Mouse (Mus musculus) heart, embryonic 11.5 days (tissue): ENCODE results near the gene Camk2g. TPM values are rescaled to one million over a fixed set of nuclear protein-coding genes. Genes with fewer than 3 reads are reported as not detected.
"Not testable (repeated sequence)": the region's sequence is repeated elsewhere in the genome, so short reads cannot be mapped to it uniquely, and the experiment has no call there.

Experiments
- ATAC-seq: fragments of 200-750 bp; cut with Nextera tagmentation; replicated peaks from 2 replicates; pipeline ENCODE4 v1.8.0; 2017; ENCODE audit warnings: moderate library complexity; ENCODE audit not compliant: insufficient number of reproducible peaks, low FRiP score, low TSS enrichment
- H3K27ac ChIP-seq: fragments of 300-500 bp; sonication (generic); 2 replicates; pipeline ENCODE4 v1.5.1; 2014; ENCODE audit warnings: mild to moderate bottlenecking, low read depth, low read length
- H3K27me3 ChIP-seq: fragments of 300-500 bp; sonication (generic); 2 replicates; pipeline ENCODE4 v1.6.1; 2014; ENCODE audit warnings: mild to moderate bottlenecking, low read length, mixed read lengths; ENCODE audit not compliant: control insufficient read depth, insufficient read depth
- H3K36me3 ChIP-seq: fragments of 300-500 bp; sonication (generic); 2 replicates; pipeline ENCODE4 v1.6.1; 2014; ENCODE audit warnings: mild to moderate bottlenecking, low read length, moderate library complexity, mixed read lengths; ENCODE audit not compliant: control insufficient read depth, insufficient read depth
- H3K4me1 ChIP-seq: fragments of 300-500 bp; sonication (generic); 2 replicates; pipeline ENCODE4 v1.6.1; 2014; ENCODE audit warnings: low read length; ENCODE audit not compliant: control insufficient read depth, insufficient read depth
- H3K4me2 ChIP-seq: fragments of 300-500 bp; sonication (generic); 2 replicates; pipeline ENCODE4 v1.6.1; 2014; ENCODE audit warnings: mild to moderate bottlenecking, moderate library complexity
- H3K4me3 ChIP-seq: fragments of 300-500 bp; sonication (generic); 2 replicates; pipeline ENCODE4 v1.5.1; 2014; ENCODE audit warnings: low read depth, low read length
- H3K9ac ChIP-seq: fragments of 300-500 bp; sonication (generic); 2 replicates; pipeline ENCODE4 v1.6.1; 2014; ENCODE audit warnings: mild to moderate bottlenecking, low read depth, low read length, moderate library complexity
- H3K9me3 ChIP-seq: fragments of 300-500 bp; sonication (generic); replicated peaks from 2 replicates; pipeline ENCODE4 v1.6.1; 2016; ENCODE audit warnings: low read length; ENCODE audit not compliant: control insufficient read depth
- WGBS: fragments of 180-500 bp; shearing (Covaris S2); extraction: QIAGEN DNeasy Blood & Tissue Kit; methylation state at CpG from one replicate; pipeline ENCODE4 v1.1.7; 2014; ENCODE audit not compliant: insufficient replicate concordance; 5-methylcytosine and 5-hydroxymethylcytosine counted together
- polyA plus RNA-seq: library from polyadenylated mRNA; unstranded; fragments of >200 nt; fragmentation: Nextera tagmentation; extraction: Ambion mirVana; gene quantifications from 2 replicates; pipeline ENCODE4 v1.2.1, GENCODE M21; 2014

Gene Camk2g
- polyA plus RNA-seq, 1 experiment from 2014 or later = 61.8 TPM

DNA sequence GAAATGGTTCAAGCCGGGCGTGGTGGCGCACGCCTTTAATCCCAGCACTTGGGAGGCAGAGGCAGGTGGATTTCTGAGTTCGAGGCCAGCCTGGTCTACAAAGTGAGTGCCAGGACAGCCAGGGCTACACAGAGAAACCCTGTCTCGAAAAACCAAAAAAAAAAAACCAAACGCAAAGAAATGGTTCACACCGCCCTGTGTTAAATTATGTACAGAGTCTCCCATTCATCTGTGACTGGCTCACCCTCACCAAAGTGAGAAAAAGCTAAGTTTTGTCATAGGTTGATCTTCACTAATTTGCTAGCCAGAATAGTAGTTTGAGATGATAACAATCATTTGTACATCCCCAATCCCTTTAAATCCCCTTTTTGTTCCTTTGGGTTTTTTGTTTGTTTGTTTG, 90.4 kb downstream of the Camk2g start:
- peaks cover 11% of the 10 kb centered on the region for H3K4me1 ChIP-seq
- ATAC-seq, H3K27me3 ChIP-seq, H3K36me3 ChIP-seq, H3K9me3 ChIP-seq: not testable (repeated sequence)
- H3K4me3 ChIP-seq = peak overlapping the region; percentile 81
- 8% methylated on average over 8 of the region's 8 CpGs for WGBS
- H3K4me2 ChIP-seq = peak overlapping the region; percentile 63
- peak overlapping the region; percentile 87 for H3K27ac ChIP-seq
- peak overlapping the region; percentile 96 for H3K9ac ChIP-seq

GRCm38 (mm10) chr14:20702741-20703381, 91.0 kb downstream of the Camk2g start, which contains the start of gene Chchd1:
Gene Chchd1 (plus strand): TSS chr14:20703006.
- Histone ChIP-seq H3K4me2 (peak within 1 kb of the TSS; percentile 63), H3K27ac (peak within 1 kb of the TSS; percentile 87), H3K4me3 (peak within 1 kb of the TSS; percentile 81), H3K9ac (peak within 1 kb of the TSS; percentile 96), H3K4me1 (peaks cover 14% of the 10 kb centered on the region; the same call in 1 of the 2 replicates), H3K36me3 (peaks cover 5% of the 10 kb centered on the region; the same call in 1 of the 2 replicates), H3K9me3 (no peaks in the 10 kb centered on the region), H3K27me3 (no peaks in the 10 kb centered on the region)
- under 1% methylated on average over 61 of the region's 61 CpGs for WGBS
- ATAC-seq = peak; percentile 79

DNA sequence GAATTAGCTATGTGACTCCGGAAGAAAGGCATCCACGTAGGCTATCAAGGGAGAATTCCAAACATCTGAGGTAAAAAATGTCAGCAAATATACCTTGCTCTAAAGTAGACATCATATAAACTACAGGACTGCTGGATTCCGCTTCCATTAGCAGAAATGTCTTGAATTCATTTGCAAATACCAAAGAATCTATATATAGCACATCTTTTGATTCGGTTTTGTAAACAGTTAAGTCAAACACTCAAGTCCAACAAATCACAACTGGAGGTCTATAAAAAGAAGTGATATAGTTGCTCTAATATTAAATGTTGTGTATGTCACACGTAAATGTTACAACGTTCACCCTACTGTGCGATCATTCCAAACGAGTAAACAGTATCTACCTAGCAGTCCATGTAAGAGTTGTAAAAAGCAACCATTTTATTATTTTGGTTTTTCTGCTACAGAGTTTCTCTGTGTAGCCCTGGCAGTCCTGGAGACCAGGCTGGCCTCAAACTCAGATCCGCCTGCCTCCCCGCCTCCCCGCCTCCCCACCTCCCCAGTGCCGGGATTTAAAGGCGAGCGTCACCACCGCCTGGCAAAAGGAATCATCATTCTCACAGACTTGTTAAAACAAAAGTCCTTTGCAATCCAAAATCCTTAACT, 91.7 kb downstream of the Camk2g start:
- Histone ChIP-seq H3K4me3 (peak overlapping the region; percentile 81), H3K4me1 (peaks cover 19% of the 10 kb centered on the region; the same call in 1 of the 2 replicates), H3K27me3 (no peaks in the 10 kb centered on the region), H3K9me3 (no peaks in the 10 kb centered on the region), H3K9ac (peak overlapping the region; percentile 96), H3K27ac (peak overlapping the region; percentile 87), H3K4me2 (peak overlapping the region; percentile 63), H3K36me3 (peaks cover 5% of the 10 kb centered on the region; the same call in 1 of the 2 replicates)
- WGBS = 8% methylated on average over 15 of the region's 15 CpGs
- no peak for ATAC-seq

GRCm38 (mm10) chr14:20701554-20701953, 92.3 kb downstream of the Camk2g start:
- Histone ChIP-seq H3K4me1 (peaks cover 24% of the 10 kb centered on the region), H3K27ac (no peak overlapping the region; the same call in 1 of the 2 replicates), H3K9me3 (no peaks in the 10 kb centered on the region), H3K36me3 (peaks cover 5% of the 10 kb centered on the region; the same call in 1 of the 2 replicates), H3K4me3 (peak overlapping the region; percentile 81), H3K4me2 (peak overlapping the region; percentile 63), H3K9ac (peak overlapping the region; percentile 96), H3K27me3 (no peaks in the 10 kb centered on the region)
- no peak for ATAC-seq
- WGBS = 80% methylated on average over 8 of the region's 8 CpGs

- WGBS = 88% methylated on average over 3 of the region's 3 CpGs
- Histone ChIP-seq H3K9ac (no peak overlapping the region), H3K27ac (no peak overlapping the region), H3K4me3 (no peak overlapping the region), H3K9me3 (no peaks in the 10 kb centered on the region), H3K27me3 (no peaks in the 10 kb centered on the region), H3K4me1 (peaks cover 32% of the 10 kb centered on the region), H3K4me2 (no peak overlapping the region), H3K36me3 (peaks cover 5% of the 10 kb centered on the region; the same call in 1 of the 2 replicates)
- ATAC-seq = no peak
Measured at GRCm38 (mm10) chr14:20700362-20700761, 93.5 kb downstream of the Camk2g start.

GRCm38 (mm10) chr14:20698515-20698914, 95.4 kb downstream of the Camk2g start:
- no peak for ATAC-seq
- Histone ChIP-seq H3K4me2 (no peak overlapping the region), H3K9ac (no peak overlapping the region), H3K4me1 (peaks cover 39% of the 10 kb centered on the region), H3K27me3 (no peaks in the 10 kb centered on the region), H3K4me3 (no peak overlapping the region), H3K9me3 (no peaks in the 10 kb centered on the region), H3K27ac (no peak overlapping the region), H3K36me3 (peaks cover 4% of the 10 kb centered on the region; the same call in 1 of the 2 replicates)
- WGBS = 74% methylated on average over 2 of the region's 2 CpGs

GRCm38 (mm10) chr14:20696986-20697385, 96.9 kb downstream of the Camk2g start:
- Histone ChIP-seq H3K36me3 (peaks cover 16% of the 10 kb centered on the region), H3K9ac (no peak overlapping the region)

DNA sequence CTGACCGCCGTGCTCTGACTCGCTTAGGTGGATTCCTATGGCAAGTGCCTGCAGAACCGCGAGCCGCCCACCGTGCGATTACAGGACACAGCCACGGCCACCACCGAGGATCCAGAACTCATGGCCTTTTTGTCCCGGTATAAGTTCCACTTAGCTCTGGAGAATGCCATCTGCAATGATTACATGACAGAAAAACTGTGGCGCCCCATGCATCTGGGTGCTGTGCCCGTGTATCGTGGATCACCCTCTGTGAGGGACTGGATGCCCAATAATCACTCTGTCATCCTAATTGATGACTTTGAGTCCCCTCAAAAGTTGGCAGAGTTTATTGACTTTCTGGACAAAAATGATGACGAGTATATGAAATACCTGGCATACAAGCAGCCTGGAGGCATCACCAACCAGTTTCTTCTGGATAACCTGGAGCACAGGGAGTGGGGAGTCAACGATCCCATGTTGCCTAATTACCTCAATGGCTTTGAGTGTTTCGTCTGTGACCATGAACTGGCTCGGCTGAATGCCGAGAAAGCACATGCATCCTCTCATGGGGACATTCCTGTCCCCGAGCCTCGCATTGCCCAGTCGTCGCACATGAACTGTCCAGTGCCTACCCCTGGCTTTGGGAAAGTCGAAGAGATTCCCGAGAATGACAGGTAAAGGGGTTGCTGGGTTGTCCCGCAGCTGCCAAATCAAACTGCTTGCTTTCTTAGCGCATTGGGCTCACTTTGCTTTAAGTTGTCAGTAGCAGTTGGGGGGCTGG, 97.9 kb downstream of the Camk2g start:
- Histone ChIP-seq H3K9ac (peak overlapping the region; percentile 80), H3K4me2 (peak overlapping the region; percentile 78), H3K4me1 (peaks cover 31% of the 10 kb centered on the region), H3K36me3 (peaks cover 24% of the 10 kb centered on the region), H3K9me3 (no peaks in the 10 kb centered on the region), H3K27me3 (no peaks in the 10 kb centered on the region), H3K4me3 (peak overlapping the region; percentile 75), H3K27ac (peak overlapping the region; percentile 93)
- ATAC-seq = no peak
- 15% methylated on average over 27 of the region's 27 CpGs for WGBS

More at GRCm38 (mm10) chr14:20696986-20697385, 96.9 kb downstream of the Camk2g start:
- Histone ChIP-seq H3K27me3 (no peaks in the 10 kb centered on the region), H3K27ac (no peak overlapping the region), H3K4me1 (peaks cover 39% of the 10 kb centered on the region), H3K4me2 (peak overlapping the region; percentile 78), H3K4me3 (peak overlapping the region; percentile 75; the same call in 1 of the 2 replicates), H3K9me3 (no peaks in the 10 kb centered on the region)
- no peak for ATAC-seq
- WGBS = 21% methylated on average over 1 of the region's 1 CpGs
